Mouse (Mus musculus): ENCODE measurements around the gene Rps29. TPM values are rescaled to one million over a fixed set of nuclear protein-coding genes. Genes with fewer than 3 reads are reported as not detected.
A peak's percentile ranks its signal among the peaks of the same experiment; 100 is the strongest.

Rps29 gene
- polyA plus RNA-seq, 1 experiment from 2014 or later: 1,400 TPM

GRCm38 (mm10) chr12:69184342-69185295, 25.6 kb upstream of the Rps29 start:
- Histone ChIP-seq H3K9me3 (replicated peaks; ENCODE audit: control insufficient read depth, low read length) (no peaks in the 10 kb centered on the region), H3K4me1 (ENCODE audit: control insufficient read depth, insufficient read depth, low read length) (peaks cover 12% of the 10 kb centered on the region), H3K9ac (ENCODE audit: low read depth, low read length) (peak overlapping the region; percentile 96), H3K4me2 (peak overlapping the region; percentile 75), H3K27me3 (ENCODE audit: control insufficient read depth, insufficient read depth, low read length) (no peaks in the 10 kb centered on the region), H3K27ac (ENCODE audit: low read depth, low read length) (peak overlapping the region; percentile 79), H3K4me3 (ENCODE audit: low read depth, low read length) (peak overlapping the region; percentile 92), H3K36me3 (ENCODE audit: control insufficient read depth, insufficient read depth, low read length) (0 out of 2 replicates have a peak, but pooled peaks cover 6% of the 10 kb centered on the region)
- peak; percentile 62 for ATAC-seq (replicated peaks; ENCODE audit: insufficient number of reproducible peaks, low FRiP score, low TSS enrichment)
- 2% methylated on average over 86 of the region's 86 CpGs for WGBS (ENCODE audit: insufficient replicate concordance)

DNA sequence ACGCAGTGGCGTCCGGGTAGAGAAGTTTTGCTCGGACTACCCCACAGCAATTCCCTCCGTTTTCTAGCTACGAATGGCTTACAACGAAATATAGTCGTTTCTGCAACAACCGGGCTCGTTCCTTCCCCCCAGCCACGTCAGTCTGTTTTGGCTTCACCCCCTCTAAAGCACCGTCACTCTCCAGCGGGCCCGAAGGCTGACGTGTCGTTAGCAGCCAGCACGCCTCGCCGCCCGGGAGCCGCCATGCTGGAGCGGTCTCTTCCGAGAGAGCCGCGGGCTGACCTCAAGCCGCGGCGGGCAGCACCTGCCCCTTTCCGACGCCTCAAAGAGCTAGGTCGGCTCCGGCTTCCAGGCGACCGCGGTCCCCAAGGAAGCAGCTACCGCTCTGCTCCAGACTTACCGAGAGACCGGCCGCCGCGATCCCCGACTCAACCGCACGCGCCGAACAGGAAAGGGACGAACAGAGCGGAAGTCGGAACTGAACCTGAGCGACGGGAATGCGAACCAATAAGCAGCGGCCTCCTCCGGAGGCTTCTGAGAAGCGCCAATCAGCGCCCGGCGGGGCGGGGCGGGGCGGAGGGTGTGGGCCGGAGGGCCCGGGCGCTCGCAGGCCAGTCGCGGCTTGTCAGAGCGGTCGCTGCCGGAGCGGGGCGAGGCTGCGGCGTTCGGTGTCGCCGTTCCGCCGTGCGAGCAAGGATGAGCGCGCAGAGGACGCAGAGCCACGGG, 24.8 kb upstream of the Rps29 start, which contains the start of the genes Rpl36al and Mgat2:
Gene Rpl36al, minus strand, starts transcription at position 501 of the 726 bp plus-strand sequence.
Gene Mgat2, plus strand, starts transcription at position 575 of the 726 bp plus-strand sequence.
- WGBS (ENCODE audit: insufficient replicate concordance): under 1% methylated on average over 82 of the region's 84 CpGs
- Histone ChIP-seq H3K9me3 (replicated peaks; ENCODE audit: control insufficient read depth, low read length) (no peaks in the 10 kb centered on the region), H3K27me3 (ENCODE audit: control insufficient read depth, insufficient read depth, low read length) (no peaks in the 10 kb centered on the region), H3K4me2 (peak within 1 kb of the TSS; percentile 75), H3K9ac (ENCODE audit: low read depth, low read length) (peak within 1 kb of the TSS; percentile 96), H3K4me1 (ENCODE audit: control insufficient read depth, insufficient read depth, low read length) (peaks cover 12% of the 10 kb centered on the region), H3K36me3 (ENCODE audit: control insufficient read depth, insufficient read depth, low read length) (0 out of 2 replicates have a peak, but pooled peaks cover 6% of the 10 kb centered on the region), H3K4me3 (ENCODE audit: low read depth, low read length) (peak within 1 kb of the TSS; percentile 92), H3K27ac (ENCODE audit: low read depth, low read length) (peak within 1 kb of the TSS; percentile 79)
- peak; percentile 99 for ATAC-seq (replicated peaks; ENCODE audit: insufficient number of reproducible peaks, low FRiP score, low TSS enrichment)

DNA sequence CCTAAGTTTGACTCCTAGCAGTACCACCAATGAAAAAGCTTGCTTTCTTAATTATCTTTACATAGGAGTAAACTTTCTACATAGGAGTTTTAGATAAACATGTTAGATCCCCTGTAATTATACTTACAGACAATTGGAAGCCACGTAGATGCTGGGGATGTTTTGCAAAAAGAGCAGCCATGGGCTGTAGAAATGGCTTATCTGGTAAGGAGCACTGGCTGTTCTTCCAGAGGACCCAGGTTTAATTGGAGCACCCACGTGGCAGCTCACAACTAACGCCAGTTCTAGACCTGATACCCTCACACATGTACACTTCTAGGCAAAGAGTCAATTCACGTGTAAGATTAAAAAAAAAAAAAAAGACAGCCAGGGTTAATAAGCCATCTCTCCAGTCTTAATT, 22.8 kb upstream of the Rps29 start:
- no peak for ATAC-seq (replicated peaks; ENCODE audit: insufficient number of reproducible peaks, low FRiP score, low TSS enrichment)
- no peak overlapping the region for H3K4me3 ChIP-seq (ENCODE audit: low read depth, low read length)
- H3K36me3 ChIP-seq (ENCODE audit: control insufficient read depth, insufficient read depth, low read length): peaks cover 5% of the 10 kb centered on the region; the same call in 1 of the 2 replicates
- H3K9me3 ChIP-seq (replicated peaks; ENCODE audit: control insufficient read depth, low read length): no peaks in the 10 kb centered on the region
- H3K4me1 ChIP-seq (ENCODE audit: control insufficient read depth, insufficient read depth, low read length): peaks cover 9% of the 10 kb centered on the region
- no peaks in the 10 kb centered on the region for H3K27me3 ChIP-seq (ENCODE audit: control insufficient read depth, insufficient read depth, low read length)
- H3K27ac ChIP-seq (ENCODE audit: low read depth, low read length): no peak overlapping the region
- no peak overlapping the region for H3K9ac ChIP-seq (ENCODE audit: low read depth, low read length)
- 80% methylated on average over 4 of the region's 4 CpGs for WGBS (ENCODE audit: insufficient replicate concordance)
- no peak overlapping the region for H3K4me2 ChIP-seq

DNA sequence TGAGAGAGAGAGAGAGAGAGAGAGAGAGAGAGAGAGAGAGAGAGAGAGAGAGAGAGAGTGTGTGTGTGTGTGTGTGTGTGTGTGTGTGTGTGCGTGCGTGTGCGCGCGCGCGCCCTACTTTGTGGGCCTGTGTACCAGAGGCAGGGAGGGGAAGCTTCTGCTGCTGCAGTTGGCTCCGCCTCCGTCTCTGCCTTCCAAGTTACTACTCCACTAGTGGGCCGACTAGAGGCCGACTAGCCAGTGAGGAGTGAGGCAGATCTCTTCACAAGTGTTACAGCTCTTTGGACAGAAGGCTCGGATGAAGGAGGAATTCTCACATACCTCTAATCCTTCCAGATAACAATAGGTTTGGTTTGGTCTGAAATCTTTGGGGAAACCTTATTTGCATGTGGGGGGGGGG, 20.4 kb upstream of the Rps29 start:
- no peak for ATAC-seq (replicated peaks; ENCODE audit: insufficient number of reproducible peaks, low FRiP score, low TSS enrichment)
- no peaks in the 10 kb centered on the region for H3K27me3 ChIP-seq (ENCODE audit: control insufficient read depth, insufficient read depth, low read length)
- H3K9me3 ChIP-seq (replicated peaks; ENCODE audit: control insufficient read depth, low read length): no peaks in the 10 kb centered on the region
- H3K27ac ChIP-seq (ENCODE audit: low read depth, low read length): no peak overlapping the region
- WGBS (ENCODE audit: insufficient replicate concordance): 62% methylated on average over 12 of the region's 12 CpGs
- H3K36me3 ChIP-seq (ENCODE audit: control insufficient read depth, insufficient read depth, low read length): peaks cover 5% of the 10 kb centered on the region; the same call in 1 of the 2 replicates
- no peaks in the 10 kb centered on the region for H3K4me1 ChIP-seq (ENCODE audit: control insufficient read depth, insufficient read depth, low read length)
- no peak overlapping the region for H3K4me2 ChIP-seq
- no peak overlapping the region for H3K9ac ChIP-seq (ENCODE audit: low read depth, low read length)
- no peak overlapping the region for H3K4me3 ChIP-seq (ENCODE audit: low read depth, low read length)

DNA sequence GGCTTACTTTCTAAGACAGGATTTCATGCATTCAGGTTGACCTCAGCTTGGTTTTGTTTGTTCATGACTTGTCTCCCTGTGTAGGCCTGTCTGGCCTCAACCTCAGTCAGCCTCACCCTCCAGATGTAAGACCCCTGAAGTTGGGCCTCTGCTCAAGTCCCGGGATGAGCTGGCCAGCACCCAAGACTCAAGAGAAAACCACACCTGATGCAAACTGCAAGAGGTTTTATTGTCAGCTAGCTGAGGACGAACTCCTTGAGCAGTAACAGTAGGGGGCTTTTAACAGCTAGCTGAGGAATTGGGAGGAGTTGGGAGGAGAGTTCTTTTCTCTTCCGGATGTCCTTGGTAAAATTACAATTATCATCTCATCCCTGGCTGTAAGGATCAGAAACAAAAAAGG, 18.5 kb upstream of the Rps29 start:
- Histone ChIP-seq H3K27ac (ENCODE audit: low read depth, low read length) (no peak overlapping the region), H3K27me3 (ENCODE audit: control insufficient read depth, insufficient read depth, low read length) (no peaks in the 10 kb centered on the region), H3K4me2 (no peak overlapping the region), H3K9me3 (replicated peaks; ENCODE audit: control insufficient read depth, low read length) (no peaks in the 10 kb centered on the region), H3K4me3 (ENCODE audit: low read depth, low read length) (no peak overlapping the region), H3K36me3 (ENCODE audit: control insufficient read depth, insufficient read depth, low read length) (peaks cover 5% of the 10 kb centered on the region; the same call in 1 of the 2 replicates), H3K4me1 (ENCODE audit: control insufficient read depth, insufficient read depth, low read length) (no peaks in the 10 kb centered on the region), H3K9ac (ENCODE audit: low read depth, low read length) (no peak overlapping the region)
- ATAC-seq (replicated peaks; ENCODE audit: insufficient number of reproducible peaks, low FRiP score, low TSS enrichment): no peak
- WGBS (ENCODE audit: insufficient replicate concordance): 85% methylated on average over 3 of the region's 3 CpGs

- Histone ChIP-seq H3K4me2 (no peak overlapping the region), H3K9me3 (replicated peaks; ENCODE audit: control insufficient read depth, low read length) (no peaks in the 10 kb centered on the region), H3K36me3 (ENCODE audit: control insufficient read depth, insufficient read depth, low read length) (peaks cover 2% of the 10 kb centered on the region; the same call in 1 of the 2 replicates), H3K27ac (ENCODE audit: low read depth, low read length) (no peak overlapping the region), H3K27me3 (ENCODE audit: control insufficient read depth, insufficient read depth, low read length) (no peaks in the 10 kb centered on the region), H3K9ac (ENCODE audit: low read depth, low read length) (no peak overlapping the region), H3K4me1 (ENCODE audit: control insufficient read depth, insufficient read depth, low read length) (no peaks in the 10 kb centered on the region), H3K4me3 (ENCODE audit: low read depth, low read length) (no peak overlapping the region)
- 91% methylated on average over 3 of the region's 3 CpGs for WGBS (ENCODE audit: insufficient replicate concordance)
- no peak for ATAC-seq (replicated peaks; ENCODE audit: insufficient number of reproducible peaks, low FRiP score, low TSS enrichment)
Measured at GRCm38 (mm10) chr12:69175975-69176374, 17.0 kb upstream of the Rps29 start.

DNA sequence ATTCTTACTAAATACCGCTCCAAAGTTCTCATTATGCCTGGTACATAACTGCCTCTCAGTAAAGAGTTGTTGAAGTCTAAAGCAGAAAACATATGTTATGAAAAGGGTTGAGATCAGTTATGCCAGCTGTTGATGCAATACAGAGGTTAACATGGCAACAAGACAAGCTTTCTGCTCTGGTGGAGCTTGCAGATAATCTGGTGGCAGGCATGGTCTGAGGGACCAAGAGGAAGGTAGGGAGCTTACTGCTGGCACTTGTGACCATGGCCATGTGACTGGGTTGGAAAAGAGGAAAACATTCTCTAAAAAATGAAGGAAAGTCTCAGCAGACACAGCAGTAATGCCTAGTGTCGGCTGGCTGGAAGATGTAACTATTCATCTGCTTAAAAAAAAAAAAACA, 12.3 kb upstream of the Rps29 start:
- no peak for ATAC-seq (replicated peaks; ENCODE audit: insufficient number of reproducible peaks, low FRiP score, low TSS enrichment)
- H3K4me2 ChIP-seq: no peak overlapping the region
- H3K4me1 ChIP-seq (ENCODE audit: control insufficient read depth, insufficient read depth, low read length): peaks cover 4% of the 10 kb centered on the region; the same call in 1 of the 2 replicates
- no peak overlapping the region for H3K9ac ChIP-seq (ENCODE audit: low read depth, low read length)
- H3K27me3 ChIP-seq (ENCODE audit: control insufficient read depth, insufficient read depth, low read length): no peaks in the 10 kb centered on the region
- 95% methylated on average over 2 of the region's 2 CpGs for WGBS (ENCODE audit: insufficient replicate concordance)
- no peaks in the 10 kb centered on the region for H3K36me3 ChIP-seq (ENCODE audit: control insufficient read depth, insufficient read depth, low read length)
- H3K4me3 ChIP-seq (ENCODE audit: low read depth, low read length): no peak overlapping the region
- H3K27ac ChIP-seq (ENCODE audit: low read depth, low read length): no peak overlapping the region
- H3K9me3 ChIP-seq (replicated peaks; ENCODE audit: control insufficient read depth, low read length): no peaks in the 10 kb centered on the region

- Histone ChIP-seq H3K9ac (ENCODE audit: low read depth, low read length) (peak within 1 kb of the TSS; percentile 83), H3K27me3 (ENCODE audit: control insufficient read depth, insufficient read depth, low read length) (no peaks in the 10 kb centered on the region), H3K4me2 (peak within 1 kb of the TSS; percentile 91), H3K9me3 (replicated peaks; ENCODE audit: control insufficient read depth, low read length) (no peaks in the 10 kb centered on the region), H3K4me1 (ENCODE audit: control insufficient read depth, insufficient read depth, low read length) (peaks cover 4% of the 10 kb centered on the region; the same call in 1 of the 2 replicates), H3K4me3 (ENCODE audit: low read depth, low read length) (peak within 1 kb of the TSS; percentile 74), H3K27ac (ENCODE audit: low read depth, low read length) (peak within 1 kb of the TSS; percentile 79), H3K36me3 (ENCODE audit: control insufficient read depth, insufficient read depth, low read length) (no peaks in the 10 kb centered on the region)
- ATAC-seq (replicated peaks; ENCODE audit: insufficient number of reproducible peaks, low FRiP score, low TSS enrichment): peak; percentile 90
- under 1% methylated on average over 40 of the region's 40 CpGs for WGBS (ENCODE audit: insufficient replicate concordance)
Measured at GRCm38 (mm10) chr12:69168461-69169106, 9.6 kb upstream of the Rps29 start, which contains the start of gene Lrr1. Gene Lrr1 (plus strand): TSS chr12:69168814.

Measured in heart, embryonic 11.5 days (tissue).